Mouse (Mus musculus) small intestine, adult 2 months (tissue): ENCODE measurements around the gene Npepps.
A peak's percentile ranks its signal among the peaks of the same experiment; 100 is the strongest.

Experiments used
- CTCF ChIP-seq: fragments of 200-500 bp; IDR thresholded peaks from 2 replicates; pipeline ENCODE4 v1.5.1; 2012; ENCODE audit warnings: low read depth, mild to moderate bottlenecking, control low read depth, inconsistent platforms, low read length, moderate library complexity, mixed read lengths; ENCODE audit not compliant: insufficient replicate concordance, insufficient read length; ENCODE audit errors: extremely low read depth
- POLR2A ChIP-seq: fragments of 200-500 bp; IDR thresholded peaks from 2 replicates; pipeline ENCODE4 v1.6.1; 2012; ENCODE audit warnings: low read depth, mild to moderate bottlenecking, control low read depth, inconsistent platforms, low read length, moderate library complexity

- TF ChIP-seq CTCF, result no peak
- TF ChIP-seq POLR2A, result peak; percentile 21; the same call in 1 of the 2 replicates
These were observed 93.3 kb downstream of the Npepps start for GRCm38 (mm10) chr11:97186947-97187763.
